Mouse (Mus musculus) G1E (cell line): ENCODE measurements around the gene Plod1.

Experiments used
- CTCF ChIP-seq: IDR thresholded peaks from 2 replicates; pipeline ENCODE4 v1.5.1; 2012; ENCODE audit warnings: low read depth, low read length, inconsistent platforms, mixed read lengths
- GATA1 ChIP-seq: IDR thresholded peaks from 2 replicates; pipeline ENCODE4 v1.6.1; 2012; ENCODE audit warnings: borderline replicate concordance, low read length, inconsistent platforms, mixed read lengths
- GATA2 ChIP-seq: IDR thresholded peaks from 2 replicates; pipeline ENCODE4 v1.6.1; 2012; ENCODE audit warnings: low read depth, low read length, inconsistent platforms, borderline replicate concordance
- POLR2AphosphoS5 ChIP-seq: IDR thresholded peaks from 2 replicates; pipeline ENCODE4 v1.6.1; 2012; ENCODE audit warnings: low read depth, low read length, inconsistent platforms; ENCODE audit not compliant: insufficient replicate concordance
- TAL1 ChIP-seq: conservative IDR thresholded peaks from 2 replicates; pipeline ENCODE4 v1.6.1; 2012; ENCODE audit warnings: low read depth, low read length, inconsistent platforms, mixed read lengths

GRCm38 (mm10) chr4:147957141-147957540, 20.6 kb upstream of the Plod1 start:
- no peak for TF ChIP-seq CTCF
- no peak for TF ChIP-seq POLR2AphosphoS5
- no peak for TF ChIP-seq TAL1
- TF ChIP-seq GATA1, result no peak
- TF ChIP-seq GATA2, result no peak
